Mouse (Mus musculus) left cerebral cortex, postnatal 14 days (tissue): Measurements from ENCODE around the gene Mmel1. TPM values are rescaled to one million over a fixed set of nuclear protein-coding genes. Genes with fewer than 3 reads are reported as not detected.

Experiments used
- DNase-seq, 2 experiments: peaks; one replicate each; pipeline ENCODE4 v3.0.0; 2021 to 2022; ENCODE audit warnings: low spot score in 2 of 2, mixed read lengths in 1 of 2
- intact Hi-C: fragments of 180-260 bp; cut with DNase I; formaldehyde crosslinking; loops from one replicate; pipeline ENCODE4 v1.15.1; 2025
- total RNA-seq, 2 experiments: library from RNA; stranded (reverse); gene quantifications; 2 replicates each; pipeline ENCODE4 v1.2.3; 2021

The Mmel1 gene
- total RNA-seq, 2 experiments from 2014 or later = 0.24 to 0.30 TPM

- intact Hi-C loops = no loop called here
- no peak for DNase-seq
Measured at GRCm38 (mm10) chr4:154861967-154862366, 7.4 kb upstream of the Mmel1 start.

- no peak for DNase-seq
- intact Hi-C loops = no loop called here
Measured at GRCm38 (mm10) chr4:154863436-154863935, 5.9 kb upstream of the Mmel1 start.

GRCm38 (mm10) chr4:154864271-154864771 lies 5.1 kb upstream of the Mmel1 start:
- DNase-seq = peak; percentile 90
- intact Hi-C loops = no loop called here

- intact Hi-C loops = no loop called here
Measured at GRCm38 (mm10) chr4:154864961-154865760, 4.2 kb upstream of the Mmel1 start.

GRCm38 (mm10) chr4:154866391-154866790 lies 3.0 kb upstream of the Mmel1 start:
- intact Hi-C loops = no loop called here
- DNase-seq = no peak

More at GRCm38 (mm10) chr4:154864961-154865760, 4.2 kb upstream of the Mmel1 start:
- DNase-seq = no peak

GRCm38 (mm10) chr4:154867257-154867656 lies 2.1 kb upstream of the Mmel1 start:
- intact Hi-C loops = no loop called here
- no peak for DNase-seq

GRCm38 (mm10) chr4:154870721-154871120 lies 1.3 kb downstream of the Mmel1 start:
- intact Hi-C loops = loop anchor here (10.0 kb wide), 1 partner anchor 374 kb away; the partner anchor contains the start of gene Faap20
- no peak for DNase-seq

GRCm38 (mm10) chr4:154871757-154872251 lies 2.4 kb downstream of the Mmel1 start:
- DNase-seq = no peak
- intact Hi-C loops = loop anchor here (10.0 kb wide), 1 partner anchor 373 kb away; the partner anchor contains the start of gene Faap20

- intact Hi-C loops = loop anchor here (10.0 kb wide), 1 partner anchor 372 kb away; the partner anchor contains the start of gene Faap20
- DNase-seq = no peak
Measured at GRCm38 (mm10) chr4:154873186-154873585, 3.8 kb downstream of the Mmel1 start.

GRCm38 (mm10) chr4:154877864-154878548 lies 8.6 kb downstream of the Mmel1 start:
- intact Hi-C loops = loop anchor here (1.0 to 10.0 kb wide), 5 partner anchors 29 to 367 kb away; partner anchors contain the start of gene Faap20
- peak; percentile 89 to 96 for DNase-seq

- DNase-seq = no peak
- intact Hi-C loops = no loop called here
Measured at GRCm38 (mm10) chr4:154880730-154881129, 11.3 kb downstream of the Mmel1 start.

GRCm38 (mm10) chr4:154882014-154882659 lies 12.8 kb downstream of the Mmel1 start:
- intact Hi-C loops = no loop called here
- no peak for DNase-seq

GRCm38 (mm10) chr4:154885416-154885815 lies 16.0 kb downstream of the Mmel1 start:
- intact Hi-C loops = no loop called here
- no peak for DNase-seq

GRCm38 (mm10) chr4:154886876-154887592 lies 17.6 kb downstream of the Mmel1 start:
- DNase-seq = no peak
- intact Hi-C loops = no loop called here

- intact Hi-C loops = no loop called here
Measured at GRCm38 (mm10) chr4:154887593-154888250, 18.3 kb downstream of the Mmel1 start.

GRCm38 (mm10) chr4:154890887-154891286 lies 21.5 kb downstream of the Mmel1 start:
- intact Hi-C loops = no loop called here
- no peak for DNase-seq

More at GRCm38 (mm10) chr4:154887593-154888250, 18.3 kb downstream of the Mmel1 start:
- no peak for DNase-seq

GRCm38 (mm10) chr4:154895549-154895948 lies 26.2 kb downstream of the Mmel1 start:
- intact Hi-C loops = no loop called here
- DNase-seq = no peak
